Mouse (Mus musculus) naive thymus-derived CD4-positive, alpha-beta T cell, adult 2 months (primary cell): ENCODE results near the gene Pdik1l.
"Not testable (repeated sequence)": the region's sequence is repeated elsewhere in the genome, so short reads cannot be mapped to it uniquely, and the experiment has no call there.

Source experiments
- DNase-seq: peaks from one replicate; pipeline ENCODE4 v3.0.0-alpha.2; 2011; ENCODE audit warnings: low read depth

The Pdik1l gene

DNA sequence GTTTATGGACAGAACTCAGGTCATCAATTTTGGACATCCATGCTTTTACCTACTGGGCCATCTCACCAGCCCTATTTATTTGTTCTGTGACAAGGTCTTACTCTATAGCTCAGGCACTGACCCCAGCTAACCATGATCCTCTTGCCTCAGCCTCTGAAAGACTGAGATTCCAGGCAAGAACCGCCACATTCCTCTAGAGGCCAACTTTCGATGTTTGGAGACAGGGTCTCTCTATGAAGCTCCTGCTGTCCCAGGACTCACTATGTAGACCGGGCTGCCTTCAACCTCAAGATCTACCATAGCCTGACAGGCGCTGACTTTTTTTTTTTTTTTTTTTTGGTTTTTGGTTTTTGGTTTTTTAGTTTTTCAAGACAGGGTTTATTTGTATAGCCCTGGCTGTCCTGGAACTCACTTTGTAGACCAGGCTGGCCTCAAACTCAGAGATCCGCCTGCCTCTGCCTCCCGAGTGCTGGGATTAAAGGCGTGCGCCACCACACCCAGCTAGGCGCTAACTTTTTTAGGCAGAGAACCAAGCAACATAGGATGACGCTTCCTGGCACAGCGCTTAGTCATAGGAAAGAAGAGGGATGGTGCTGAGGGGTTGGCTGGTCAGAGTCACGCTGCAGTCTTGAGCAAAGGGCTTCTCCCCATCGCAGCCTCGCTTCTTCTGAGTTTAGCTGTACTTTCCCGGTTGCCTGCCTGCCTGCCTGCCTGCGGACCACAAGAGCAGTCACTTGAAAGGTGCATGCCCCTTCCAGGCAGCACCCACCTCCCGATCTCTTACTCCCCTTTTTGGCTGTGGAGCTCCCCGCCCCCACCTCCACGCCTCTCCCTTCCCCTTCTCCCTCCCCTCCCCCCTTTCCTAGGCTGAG, 11.2 kb upstream of the Pdik1l start:
- DNase-seq: no peak

DNA sequence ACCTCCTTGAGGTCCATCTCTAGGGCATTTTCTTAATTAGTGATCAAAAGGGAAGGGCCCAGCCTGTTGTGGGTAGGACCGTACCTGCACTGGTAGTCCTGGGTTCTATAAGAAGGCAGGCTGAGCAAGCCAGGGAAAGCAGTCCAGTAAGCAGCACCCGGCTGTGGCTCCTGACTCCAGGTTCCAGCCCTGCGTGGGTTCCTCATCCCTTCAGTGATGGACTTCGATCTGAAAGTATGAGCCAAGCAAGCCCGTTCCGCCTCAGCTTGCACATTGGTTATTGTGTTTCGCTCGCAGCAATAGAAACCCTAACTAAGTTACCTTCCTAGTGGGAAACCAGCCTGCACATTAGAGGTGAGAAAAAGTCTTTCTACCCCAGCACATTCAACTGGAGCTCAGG, 9.7 kb upstream of the Pdik1l start:
- no peak for DNase-seq

DNA sequence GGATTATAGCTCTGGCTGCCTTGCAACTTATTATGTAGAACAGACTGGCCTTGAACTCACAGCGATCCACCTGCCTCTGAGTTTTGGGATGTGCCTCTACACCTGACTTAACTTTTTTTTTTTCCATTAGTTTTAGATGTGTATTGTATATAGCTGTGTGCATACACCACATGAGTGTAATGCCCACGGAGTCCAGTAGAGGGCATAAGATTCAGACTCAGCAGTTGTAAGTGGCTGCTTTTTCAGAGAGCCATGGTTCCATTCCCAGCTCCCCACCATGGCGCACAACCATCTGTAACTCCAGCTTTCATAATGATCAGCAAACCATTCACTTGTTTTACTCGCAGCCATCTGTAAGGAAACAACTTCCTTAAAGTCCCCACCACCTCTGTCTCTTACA, 8.8 kb upstream of the Pdik1l start:
- peak; percentile 37 for DNase-seq

DNA sequence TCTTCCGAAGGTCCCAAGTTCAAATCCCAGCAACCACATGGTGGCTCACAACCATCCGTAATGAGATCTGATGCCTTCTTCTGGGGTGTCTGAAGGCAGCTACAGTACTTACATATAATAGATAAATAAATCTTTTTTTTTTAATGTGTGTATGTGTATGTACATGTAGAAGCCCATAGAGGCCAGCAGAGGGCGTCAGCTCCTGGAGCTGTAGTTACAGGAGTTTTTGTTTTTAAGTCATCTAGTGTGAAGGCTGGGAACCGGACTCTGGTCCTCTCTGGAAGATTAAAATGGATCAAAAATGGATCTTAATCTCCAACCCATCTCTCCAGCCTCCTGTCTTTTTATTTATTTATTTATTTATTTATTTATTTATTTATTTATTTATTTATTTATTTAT, 8.4 kb upstream of the Pdik1l start:
- DNase-seq: not testable (repeated sequence)

DNA sequence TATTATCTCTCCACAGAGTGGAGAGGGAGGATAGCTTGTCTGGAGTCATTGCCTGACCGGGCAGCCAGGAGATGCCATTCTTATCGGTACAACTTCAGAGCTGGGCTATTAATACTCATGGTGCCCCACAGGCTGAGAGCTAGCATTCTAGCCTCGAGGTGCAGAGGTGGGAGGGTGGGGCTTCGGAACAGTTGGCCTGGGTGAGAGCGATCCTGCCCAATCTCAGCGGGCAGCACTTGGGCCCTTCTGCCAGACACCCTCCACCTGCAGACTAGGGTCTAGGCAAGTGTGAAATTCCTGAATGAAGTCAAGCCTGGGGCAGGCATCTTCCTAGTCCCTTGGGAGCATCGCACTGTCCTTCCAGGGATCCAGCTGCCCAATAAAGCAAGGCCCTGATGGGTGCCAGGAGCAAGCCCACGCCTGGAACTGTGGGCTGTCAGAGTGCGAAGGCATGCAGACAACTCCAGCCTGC, 6.0 kb upstream of the Pdik1l start:
- DNase-seq: no peak

DNA sequence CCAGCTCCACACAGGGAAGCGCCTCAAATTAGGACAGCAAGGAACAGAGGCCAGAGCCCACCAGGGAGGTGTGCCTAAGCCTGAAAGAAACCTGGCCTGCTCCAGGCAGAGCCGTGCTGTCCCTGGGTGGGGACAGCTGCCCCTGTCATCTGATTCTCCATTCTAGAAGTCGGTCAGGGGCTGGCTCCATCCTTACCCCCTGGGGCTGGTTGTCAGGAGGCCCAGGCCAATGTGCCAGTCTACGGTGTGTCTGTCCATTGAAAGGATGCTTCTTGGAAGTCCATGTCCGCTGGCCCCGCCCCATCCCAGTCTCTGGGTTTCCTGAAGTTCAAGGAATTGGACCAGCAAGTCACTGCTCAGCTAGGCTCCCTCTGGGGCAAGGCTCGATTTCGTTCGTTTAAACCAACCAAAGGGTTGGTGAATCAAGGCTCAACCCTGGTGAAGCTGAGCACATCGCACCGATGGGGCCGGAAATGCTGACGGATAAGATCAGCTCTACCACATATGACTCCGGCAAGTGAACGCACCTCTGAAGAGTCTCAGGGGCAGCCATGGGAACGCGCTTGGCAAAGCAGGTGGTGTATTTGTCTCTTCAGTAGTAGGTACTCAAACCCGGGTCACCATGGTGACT, 5.5 kb upstream of the Pdik1l start:
- peak; percentile 32 for DNase-seq

DNA sequence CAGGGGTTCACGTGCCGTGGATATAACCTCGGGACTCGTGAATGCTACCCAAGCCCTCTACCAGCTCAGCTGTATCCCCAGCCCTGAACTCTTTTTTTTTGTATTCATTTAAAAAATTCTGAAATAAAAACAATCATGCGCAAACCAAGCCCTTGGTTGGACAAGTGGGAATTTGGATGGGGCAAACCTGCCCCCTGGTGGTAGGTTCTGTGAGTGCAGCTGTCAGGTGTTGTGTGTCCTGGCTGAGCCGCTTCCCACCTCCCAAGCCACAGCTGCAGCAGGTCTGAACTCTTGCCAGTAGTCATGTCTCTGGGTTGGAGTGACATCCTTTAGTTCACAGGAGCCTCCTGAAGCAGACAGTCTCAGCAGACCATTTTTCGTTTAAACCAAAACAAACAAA, 4.4 kb upstream of the Pdik1l start:
- peak; percentile 92 for DNase-seq

DNA sequence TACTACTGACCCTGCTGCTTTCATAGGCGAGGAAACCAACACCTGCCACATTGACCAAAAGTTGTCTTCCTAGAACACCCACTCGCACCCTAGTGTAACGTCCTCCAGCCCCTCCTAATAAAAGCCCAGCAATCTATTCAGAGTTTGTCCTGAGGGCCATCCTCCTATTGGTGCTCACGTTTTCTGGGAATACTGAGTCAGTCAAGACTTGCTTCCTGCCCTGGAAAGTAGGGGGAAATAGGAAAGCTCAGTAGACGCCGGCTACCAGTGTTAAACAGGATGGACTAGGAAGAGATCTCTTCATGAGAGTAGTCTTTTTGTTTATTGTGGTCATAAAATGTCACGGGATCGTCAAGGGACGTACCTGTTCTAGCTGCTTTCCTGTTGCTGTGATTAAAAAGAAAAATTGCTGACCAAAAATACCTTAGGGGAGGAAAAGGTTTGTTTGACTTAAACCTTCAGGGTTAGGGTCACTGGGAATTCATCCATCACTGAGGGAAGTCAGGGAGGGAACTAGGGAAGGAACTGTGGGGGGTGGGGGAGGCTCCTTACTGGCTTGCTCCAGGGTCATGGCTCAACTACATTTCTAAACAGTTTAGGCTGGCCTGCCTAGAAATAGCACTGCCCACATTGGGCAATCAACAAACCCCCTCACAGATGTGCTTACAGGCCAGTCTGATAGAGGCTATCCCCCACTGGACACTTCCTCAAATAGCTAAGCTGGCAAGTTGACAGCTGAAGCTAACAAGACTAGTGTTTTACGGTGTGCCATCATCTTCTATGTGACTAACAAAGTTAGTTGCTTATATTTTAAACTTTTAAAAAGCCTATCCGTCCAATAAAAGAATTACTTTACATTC, 932 bp upstream of the Pdik1l start:
- DNase-seq: no peak

DNA sequence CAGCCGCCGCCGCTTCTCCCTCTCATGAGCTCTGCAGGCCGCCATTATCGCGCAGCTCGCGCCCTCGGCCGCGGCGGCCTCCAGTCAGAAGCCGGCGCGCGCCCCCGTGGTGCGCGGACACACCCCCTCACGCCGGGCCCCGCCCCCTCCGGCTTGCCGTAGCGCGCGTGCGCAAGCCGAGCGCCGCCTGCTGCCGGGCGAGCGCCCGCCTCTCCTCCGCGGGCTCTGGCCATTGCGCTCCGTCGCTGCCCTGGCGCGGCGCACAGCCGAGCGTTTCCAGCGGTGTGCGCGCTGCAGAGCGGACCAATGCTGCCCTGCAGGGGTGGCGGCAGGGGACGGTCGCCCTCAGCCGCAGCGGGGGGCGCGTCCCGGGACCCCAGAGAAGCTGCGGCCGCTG, 529 bp downstream of the Pdik1l start:
- peak; percentile 97 for DNase-seq

DNA sequence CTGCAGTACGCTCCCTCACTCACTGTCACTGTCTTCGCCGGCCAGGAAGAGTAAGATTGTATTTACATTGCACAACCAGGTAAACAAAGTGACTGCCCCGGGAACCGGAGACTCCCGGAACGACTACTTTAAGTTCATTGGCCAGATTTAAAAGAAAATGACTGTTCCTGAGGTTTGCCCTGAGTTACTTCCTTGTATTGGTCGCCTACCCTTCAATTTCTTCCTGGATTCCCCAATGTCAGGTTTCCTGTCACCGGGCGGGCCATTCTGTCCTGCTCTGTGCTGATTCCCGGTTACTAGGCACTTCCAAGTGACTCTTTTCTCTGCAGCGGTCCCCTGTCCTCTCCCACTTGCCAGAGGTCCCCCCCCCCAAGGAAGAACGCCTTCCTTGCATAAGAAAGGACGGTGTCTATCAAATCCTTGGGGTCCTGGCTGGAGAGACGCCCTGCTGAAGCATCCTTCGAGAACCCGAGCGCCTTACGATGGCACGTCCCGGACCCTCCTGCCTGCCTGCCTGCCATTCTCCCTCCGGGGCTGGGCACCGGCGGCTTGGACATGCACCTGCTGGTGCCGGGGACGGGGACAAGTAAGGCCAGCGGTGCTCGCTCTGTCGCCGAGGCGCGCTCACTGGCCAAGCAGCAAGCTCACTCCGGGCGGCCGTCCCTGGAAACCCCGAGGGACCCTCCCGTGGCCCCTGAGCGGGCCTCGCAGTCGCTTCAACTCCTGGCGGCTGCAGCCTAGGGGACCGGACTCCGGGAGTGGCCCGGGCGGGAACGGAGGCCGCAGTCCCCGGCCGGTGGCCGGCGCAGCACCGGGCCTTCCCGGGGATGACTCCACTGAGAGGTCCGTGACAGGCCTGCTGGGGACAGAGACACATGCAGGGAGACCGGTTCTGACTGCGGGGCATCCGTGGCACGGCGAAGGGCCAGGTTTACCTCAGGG, 1.2 kb downstream of the Pdik1l start:
- no peak for DNase-seq

DNA sequence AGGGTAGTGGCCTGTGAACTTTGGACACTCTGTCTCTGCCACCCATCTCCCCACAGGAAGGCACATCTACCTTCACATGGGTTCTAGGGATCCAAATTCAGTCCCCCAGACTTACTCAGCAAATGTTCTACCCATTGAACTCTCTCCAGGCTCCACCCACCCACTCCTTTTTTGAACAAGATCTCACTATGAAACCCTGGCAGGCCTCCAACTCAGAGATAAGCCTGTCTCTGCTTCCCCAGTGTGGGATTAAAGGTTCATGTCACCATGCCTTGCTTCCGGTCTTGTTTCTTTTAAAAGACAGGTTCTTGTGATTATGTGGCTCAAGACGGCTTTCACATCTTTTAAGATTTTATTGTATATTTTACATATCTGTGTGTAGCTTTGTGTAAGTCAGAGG, 2.8 kb downstream of the Pdik1l start:
- no peak for DNase-seq

DNA sequence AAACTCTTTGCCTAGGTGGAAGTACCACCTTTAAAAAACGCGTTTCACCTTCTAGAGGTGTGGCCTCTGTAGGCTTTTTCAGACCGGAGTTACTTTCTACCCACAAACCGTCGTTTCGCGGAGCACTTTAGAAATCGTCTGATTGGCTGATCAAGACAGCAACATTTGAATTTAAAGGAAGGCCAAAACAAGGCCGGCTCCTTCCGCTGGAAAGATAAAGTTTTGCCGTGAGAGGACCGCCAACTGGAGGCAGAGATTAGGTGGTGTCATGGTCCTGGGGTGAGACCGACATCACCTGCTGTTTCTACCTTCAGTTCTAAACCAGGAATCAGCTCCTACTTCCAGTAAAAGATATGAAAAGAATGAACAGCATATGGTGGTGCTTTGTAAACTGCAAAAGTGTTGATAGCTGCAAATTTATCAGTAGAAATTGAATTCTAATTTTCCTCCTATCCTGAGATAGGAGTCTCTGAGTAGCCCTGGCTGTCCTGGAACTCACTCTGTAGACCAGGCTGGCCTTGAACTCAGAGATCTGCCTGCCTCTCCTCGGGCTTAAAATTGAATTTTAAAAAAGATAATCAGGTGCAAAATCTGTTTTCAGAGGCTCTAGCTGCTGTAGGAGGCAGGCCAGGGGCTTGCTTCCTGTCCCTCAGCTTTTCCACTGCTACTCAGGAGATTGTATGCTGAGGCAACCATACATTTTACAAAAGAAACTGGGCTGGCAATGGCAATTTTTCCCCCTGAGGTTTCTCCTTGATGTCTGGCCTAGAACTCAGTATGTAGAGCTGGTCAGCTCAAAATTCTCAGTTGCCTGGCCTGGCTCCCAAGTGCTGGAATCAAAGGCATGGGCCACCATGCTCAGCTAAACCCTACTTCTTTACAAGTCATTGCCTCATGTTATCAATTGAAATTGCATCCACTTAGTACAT, 14.0 kb downstream of the Pdik1l start:
- peak; percentile 92 for DNase-seq

DNA sequence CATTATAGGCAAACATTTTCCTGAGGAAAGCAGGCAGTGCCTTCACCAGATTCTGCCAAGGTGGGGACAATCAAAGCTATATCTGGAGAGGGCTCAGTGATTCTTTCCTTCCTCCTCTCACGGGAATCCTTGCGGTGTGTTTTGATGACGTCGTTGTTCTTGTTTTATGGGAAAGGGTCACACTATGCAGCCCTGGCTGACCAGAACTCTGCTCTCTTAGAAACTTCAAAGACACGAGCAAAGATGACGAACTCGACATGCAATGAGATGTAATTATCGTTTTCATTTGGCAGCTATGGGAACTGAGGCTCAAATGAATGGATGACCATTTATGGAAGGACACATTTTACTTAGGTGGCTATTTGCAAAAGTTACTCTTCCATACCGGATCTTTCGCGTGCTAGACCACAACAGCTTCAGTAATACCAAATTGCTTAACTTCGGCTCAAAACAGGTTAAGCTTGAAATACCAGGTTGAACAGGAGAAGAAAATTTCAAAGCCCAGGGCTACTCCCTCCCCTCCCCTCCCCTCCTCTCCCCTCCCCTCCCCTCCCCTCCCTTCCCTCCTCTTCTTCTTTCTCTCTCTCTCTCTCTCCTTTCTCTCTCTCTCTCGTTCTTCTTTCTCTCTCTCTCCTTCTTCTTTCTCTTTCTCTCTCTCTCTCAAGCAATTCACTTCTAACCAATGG, 14.8 kb downstream of the Pdik1l start:
- DNase-seq: peak; percentile 53

DNA sequence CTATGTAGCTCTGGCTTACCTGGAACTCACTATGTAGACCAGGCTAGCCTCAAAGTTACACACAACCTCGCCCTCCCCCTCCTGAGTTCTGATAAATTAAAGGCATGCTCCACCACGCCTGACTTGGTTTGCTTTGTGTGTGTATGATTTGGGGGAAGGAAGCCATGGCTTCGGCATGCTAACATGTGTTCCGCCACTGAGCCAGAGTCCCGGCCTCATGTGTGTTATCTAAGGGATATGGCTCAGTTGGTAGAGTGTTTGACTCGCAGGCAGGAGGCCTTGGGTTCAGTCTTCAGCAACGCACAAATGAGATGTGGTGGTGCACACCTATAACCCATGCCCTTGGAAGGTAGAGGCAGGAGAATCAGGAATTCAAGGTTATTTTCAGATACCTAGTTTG, 15.7 kb downstream of the Pdik1l start:
- DNase-seq: no peak

DNA sequence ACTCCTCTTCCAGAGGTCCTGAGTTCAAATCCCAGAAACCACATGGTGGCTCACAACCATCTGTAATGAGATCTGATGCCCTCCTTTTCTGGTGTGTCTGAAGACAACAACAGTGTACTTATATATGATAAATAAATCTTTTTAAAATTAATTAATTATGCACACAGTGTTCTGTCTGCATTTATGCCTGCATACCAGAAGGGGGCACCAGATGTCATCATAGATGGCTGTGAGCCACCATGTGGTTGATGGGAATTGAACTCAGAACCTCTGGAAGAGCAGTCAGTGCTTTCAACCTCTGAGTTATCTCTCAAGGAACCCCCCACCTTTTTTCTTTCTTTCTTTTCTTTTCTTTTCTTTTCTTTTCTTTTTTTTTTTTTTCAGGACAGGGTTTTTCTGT, 18.1 kb downstream of the Pdik1l start:
- DNase-seq: peak; percentile 64

DNA sequence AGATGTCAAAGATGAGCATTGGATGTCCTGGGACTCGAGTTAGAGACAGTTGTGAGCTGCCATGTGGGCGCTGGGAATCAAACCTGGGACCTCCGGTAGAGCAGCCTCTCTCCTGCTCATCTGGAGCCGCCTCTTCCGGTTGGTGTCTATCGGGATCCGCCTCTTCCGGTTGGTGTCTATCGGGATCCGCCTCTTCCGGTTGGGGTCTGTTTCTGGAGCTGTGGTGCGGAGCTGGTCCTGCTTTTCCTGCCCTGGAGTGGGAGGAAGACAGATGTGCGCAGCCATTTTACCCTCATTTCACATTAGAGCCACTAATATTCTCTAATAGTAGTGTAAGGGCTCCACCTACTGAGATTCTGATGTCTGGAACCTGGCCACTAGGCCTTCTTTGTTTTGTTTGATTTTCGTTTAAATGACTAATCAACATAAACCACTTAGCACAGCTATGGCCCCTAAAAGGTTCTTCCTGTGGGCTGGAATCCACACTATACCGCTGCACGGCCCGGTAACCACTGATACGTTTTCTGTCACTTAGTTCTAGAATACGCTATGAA, 19.5 kb downstream of the Pdik1l start:
- DNase-seq: no peak

DNA sequence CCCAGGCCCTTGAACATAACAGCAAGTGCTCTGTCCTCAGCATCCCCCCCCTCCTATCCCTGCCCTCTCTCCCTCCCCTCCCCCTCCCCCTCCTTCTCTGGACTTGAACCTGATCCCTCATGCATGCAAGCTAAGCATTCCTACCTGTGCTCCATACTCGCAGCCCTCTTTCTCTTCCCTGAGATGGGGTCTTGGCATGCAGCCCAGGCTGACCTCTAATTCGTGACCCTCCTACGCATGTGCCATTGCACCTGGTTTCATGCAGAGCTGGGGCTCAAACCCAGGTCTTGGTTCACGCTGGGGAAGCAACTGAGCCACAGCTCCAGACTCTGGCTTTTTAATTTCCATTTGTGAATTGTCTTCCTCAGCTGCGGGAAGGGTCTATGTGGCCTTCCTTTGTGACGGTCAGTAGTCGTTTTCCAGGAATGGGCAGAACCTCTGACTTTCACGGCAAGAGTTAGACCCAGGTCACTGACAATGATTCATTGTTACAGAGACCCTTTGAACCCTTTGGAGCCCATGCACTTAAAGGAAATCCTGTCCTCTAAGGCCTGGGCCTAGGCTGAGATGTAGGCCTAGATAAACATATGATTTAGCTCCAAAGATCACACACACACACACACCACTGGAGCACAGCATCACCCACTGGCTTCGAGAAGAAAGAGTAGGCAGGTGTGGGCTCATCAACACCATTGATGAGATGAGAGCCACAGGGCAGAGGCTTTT, 21.7 kb downstream of the Pdik1l start:
- DNase-seq: no peak

DNA sequence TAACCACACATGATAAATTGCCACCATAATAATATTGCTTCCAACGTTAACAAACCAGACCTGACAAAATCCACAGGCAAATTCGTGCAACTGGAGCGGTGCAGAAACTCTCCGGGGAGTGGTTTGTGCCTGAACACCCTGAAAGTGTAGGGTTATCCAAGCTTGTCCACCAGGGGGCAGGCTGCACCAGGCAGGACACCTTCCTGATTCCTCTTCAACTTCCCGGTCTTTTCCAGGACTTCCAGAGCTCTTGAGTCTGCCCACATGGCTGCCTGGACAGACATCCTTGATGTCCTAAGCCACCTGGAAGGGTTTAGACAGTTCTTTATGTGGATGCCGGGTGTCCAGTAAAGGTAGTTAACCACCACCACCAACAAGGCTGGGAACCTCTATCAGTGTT, 24.5 kb downstream of the Pdik1l start:
- peak; percentile 56 for DNase-seq

DNA sequence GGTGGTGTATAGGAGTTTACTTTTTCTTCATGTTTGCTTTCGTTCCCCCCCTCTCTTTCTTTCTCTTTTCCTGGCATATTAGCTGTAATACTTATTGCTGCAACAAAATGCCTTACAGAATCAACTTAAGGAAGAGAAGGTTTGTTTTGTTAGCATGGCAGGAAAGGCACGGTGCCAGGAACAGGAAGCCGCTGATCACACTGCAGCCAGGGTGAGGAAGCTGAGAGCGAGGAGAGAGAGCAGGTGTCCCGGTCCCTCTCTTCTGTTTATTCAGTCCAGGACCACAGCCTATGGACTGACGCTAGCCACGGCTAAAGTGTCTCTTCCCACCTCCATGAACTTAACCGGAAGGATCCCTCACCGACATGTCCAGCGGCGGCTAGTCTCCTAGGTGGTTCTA, 29.3 kb downstream of the Pdik1l start:
- peak; percentile 34 for DNase-seq
